Mouse (Mus musculus) liver, postnatal 0 days (tissue): ENCODE measurements around the gene Wnk2.

ENCODE experiments used
- CTCF ChIP-seq: sonication (generic); IDR thresholded peaks from 2 replicates; pipeline ENCODE4 v1.5.1; 2016; ENCODE audit warnings: antibody characterized with exemption, low read depth
- EP300 ChIP-seq: IDR thresholded peaks from 2 replicates; pipeline ENCODE4 v1.6.1; 2016; ENCODE audit warnings: antibody characterized with exemption, low read depth, mild to moderate bottlenecking

GRCm38 (mm10) chr13:49015366-49016306 is 132.2 kb downstream of the Wnk2 start:
- TF ChIP-seq CTCF (peak; percentile 26; the same call in 1 of the 2 replicates), EP300 (no peak)
